Mouse (Mus musculus): ENCODE data around the gene Chmp1a. TPM values are rescaled to one million over a fixed set of nuclear protein-coding genes. Genes with fewer than 3 reads are reported as not detected.
A peak's percentile ranks its signal among the peaks of the same experiment; 100 is the strongest.
"Not testable (repeated sequence)": the region's sequence is repeated elsewhere in the genome, so short reads cannot be mapped to it uniquely, and the experiment has no call there.

The Chmp1a gene
- polyA plus RNA-seq, 1 experiment from 2014 or later = 180 TPM

GRCm38 (mm10) chr8:123234918-123235519, 22.5 kb upstream of the Chmp1a start:
- WGBS = 27% methylated on average over 13 of the region's 13 CpGs
- no peak overlapping the region for H3K27ac ChIP-seq (ENCODE audit: low read depth, low read length)
- peak overlapping the region; percentile 68 for H3K4me2 ChIP-seq (ENCODE audit: low read length)
- DNase-seq (ENCODE audit: low spot score) (peak; percentile 52), ATAC-seq (no peak; the same call in 1 of the 2 replicates)
- H3K27me3 ChIP-seq (replicated peaks; ENCODE audit: control insufficient read depth, insufficient read depth, low read length) = peaks cover 22% of the 10 kb centered on the region
- peaks cover 7% of the 10 kb centered on the region for H3K4me1 ChIP-seq (ENCODE audit: control insufficient read depth, insufficient read depth, low read length)
- no peaks in the 10 kb centered on the region for H3K9me3 ChIP-seq (replicated peaks; ENCODE audit: control insufficient read depth, low read length)
- no peaks in the 10 kb centered on the region for H3K36me3 ChIP-seq (ENCODE audit: control insufficient read depth, insufficient read depth, low read length)
- H3K4me3 ChIP-seq (ENCODE audit: low read depth, low read length) = peak overlapping the region; percentile 36
- H3K9ac ChIP-seq (ENCODE audit: low read length) = peak overlapping the region; percentile 56

- no peak for DNase-seq (ENCODE audit: low spot score)
- Histone ChIP-seq H3K4me1 (ENCODE audit: control insufficient read depth, insufficient read depth, low read length) (peaks cover 7% of the 10 kb centered on the region), H3K36me3 (ENCODE audit: control insufficient read depth, insufficient read depth, low read length) (peaks cover 7% of the 10 kb centered on the region; the same call in 1 of the 2 replicates), H3K4me2 (ENCODE audit: low read length) (no peak overlapping the region), H3K4me3 (ENCODE audit: low read depth, low read length) (no peak overlapping the region), H3K9ac (ENCODE audit: low read length) (no peak overlapping the region), H3K27me3 (replicated peaks; ENCODE audit: control insufficient read depth, insufficient read depth, low read length) (peaks cover 22% of the 10 kb centered on the region), H3K9me3 (replicated peaks; ENCODE audit: control insufficient read depth, low read length) (no peaks in the 10 kb centered on the region), H3K27ac (ENCODE audit: low read depth, low read length) (no peak overlapping the region)
- 81% methylated on average over 11 of the region's 11 CpGs for WGBS
- no peak for ATAC-seq
These were observed 21.2 kb upstream of the Chmp1a start for GRCm38 (mm10) chr8:123233760-123234159.

DNA sequence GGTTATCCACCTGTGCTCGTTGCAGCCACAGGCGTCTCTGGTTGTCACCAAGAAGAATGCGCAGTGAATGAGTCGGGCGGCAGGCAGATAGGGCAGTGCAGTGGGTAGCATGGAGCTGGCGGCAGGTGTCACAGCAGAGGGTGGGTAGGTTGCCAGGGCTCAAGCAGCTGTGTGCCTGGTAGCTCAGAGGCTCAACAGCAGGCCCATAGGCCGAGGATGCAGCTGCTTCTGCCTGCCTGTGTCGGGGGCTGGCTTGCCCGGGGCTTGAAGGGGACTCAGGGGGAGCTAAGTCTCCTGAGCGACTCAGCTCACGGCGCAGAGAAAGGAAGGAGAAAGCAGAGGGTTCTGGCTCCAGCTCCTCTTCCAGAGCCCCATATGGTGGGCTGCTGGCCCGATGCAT, 20.7 kb upstream of the Chmp1a start:
- Histone ChIP-seq H3K4me3 (ENCODE audit: low read depth, low read length) (no peak overlapping the region), H3K9me3 (replicated peaks; ENCODE audit: control insufficient read depth, low read length) (no peaks in the 10 kb centered on the region), H3K4me2 (ENCODE audit: low read length) (no peak overlapping the region), H3K36me3 (ENCODE audit: control insufficient read depth, insufficient read depth, low read length) (peaks cover 11% of the 10 kb centered on the region; the same call in 1 of the 2 replicates), H3K9ac (ENCODE audit: low read length) (no peak overlapping the region), H3K4me1 (ENCODE audit: control insufficient read depth, insufficient read depth, low read length) (peaks cover 7% of the 10 kb centered on the region), H3K27ac (ENCODE audit: low read depth, low read length) (no peak overlapping the region), H3K27me3 (replicated peaks; ENCODE audit: control insufficient read depth, insufficient read depth, low read length) (peaks cover 22% of the 10 kb centered on the region)
- DNase-seq (ENCODE audit: low spot score) (no peak), ATAC-seq (no peak)
- 62% methylated on average over 13 of the region's 13 CpGs for WGBS

GRCm38 (mm10) chr8:123232553-123232952, 20.0 kb upstream of the Chmp1a start:
- ATAC-seq (no peak), DNase-seq (ENCODE audit: low spot score) (no peak)
- H3K9ac ChIP-seq (ENCODE audit: low read length) = no peak overlapping the region
- no peak overlapping the region for H3K4me3 ChIP-seq (ENCODE audit: low read depth, low read length)
- peaks cover 7% of the 10 kb centered on the region for H3K4me1 ChIP-seq (ENCODE audit: control insufficient read depth, insufficient read depth, low read length)
- 44% methylated on average over 7 of the region's 7 CpGs for WGBS
- no peak overlapping the region for H3K4me2 ChIP-seq (ENCODE audit: low read length)
- H3K27ac ChIP-seq (ENCODE audit: low read depth, low read length) = no peak overlapping the region
- H3K36me3 ChIP-seq (ENCODE audit: control insufficient read depth, insufficient read depth, low read length) = peaks cover 19% of the 10 kb centered on the region
- no peaks in the 10 kb centered on the region for H3K9me3 ChIP-seq (replicated peaks; ENCODE audit: control insufficient read depth, low read length)
- peaks cover 22% of the 10 kb centered on the region for H3K27me3 ChIP-seq (replicated peaks; ENCODE audit: control insufficient read depth, insufficient read depth, low read length)

DNA sequence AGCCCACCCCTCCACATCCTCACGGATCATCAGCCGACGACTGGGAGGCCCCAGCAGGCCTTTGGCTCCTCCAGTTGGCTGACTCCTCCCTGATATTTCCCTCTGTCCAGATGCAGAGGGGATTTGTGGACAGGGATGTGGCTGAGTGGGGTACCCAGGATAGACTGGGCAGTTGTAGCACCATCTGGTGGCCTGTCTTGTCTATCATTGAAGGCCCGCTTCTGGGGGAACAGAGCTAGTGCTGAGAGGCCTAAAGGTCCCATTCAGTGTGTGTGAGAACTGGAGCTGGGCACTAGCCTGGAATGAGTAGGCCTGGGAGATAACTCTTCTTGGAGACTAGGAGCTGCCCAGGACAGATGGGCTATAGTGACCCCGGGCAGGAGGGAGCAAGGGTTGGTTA, 19.2 kb upstream of the Chmp1a start:
- Histone ChIP-seq H3K4me2 (ENCODE audit: low read length) (no peak overlapping the region), H3K27me3 (replicated peaks; ENCODE audit: control insufficient read depth, insufficient read depth, low read length) (peaks cover 22% of the 10 kb centered on the region), H3K36me3 (ENCODE audit: control insufficient read depth, insufficient read depth, low read length) (peaks cover 27% of the 10 kb centered on the region), H3K4me1 (ENCODE audit: control insufficient read depth, insufficient read depth, low read length) (peaks cover 7% of the 10 kb centered on the region), H3K9me3 (replicated peaks; ENCODE audit: control insufficient read depth, low read length) (no peaks in the 10 kb centered on the region), H3K4me3 (ENCODE audit: low read depth, low read length) (no peak overlapping the region), H3K9ac (ENCODE audit: low read length) (no peak overlapping the region), H3K27ac (ENCODE audit: low read depth, low read length) (no peak overlapping the region)
- no peak for DNase-seq (ENCODE audit: low spot score)
- no peak for ATAC-seq
- WGBS = 60% methylated on average over 5 of the region's 5 CpGs

GRCm38 (mm10) chr8:123230326-123230725, 17.8 kb upstream of the Chmp1a start:
- DNase-seq (ENCODE audit: low spot score); H3K4me3 ChIP-seq (ENCODE audit: low read depth, low read length); H3K27ac ChIP-seq (ENCODE audit: low read depth, low read length); H3K4me2 ChIP-seq (ENCODE audit: low read length); ATAC-seq; H3K9ac ChIP-seq (ENCODE audit: low read length); H3K9me3 ChIP-seq (replicated peaks; ENCODE audit: control insufficient read depth, low read length); H3K4me1 ChIP-seq (ENCODE audit: control insufficient read depth, insufficient read depth, low read length): not testable (repeated sequence)
- 83% methylated on average over 9 of the region's 11 CpGs for WGBS
- H3K27me3 ChIP-seq (replicated peaks; ENCODE audit: control insufficient read depth, insufficient read depth, low read length) = peaks cover 12% of the 10 kb centered on the region
- H3K36me3 ChIP-seq (ENCODE audit: control insufficient read depth, insufficient read depth, low read length) = peaks cover 31% of the 10 kb centered on the region

DNA sequence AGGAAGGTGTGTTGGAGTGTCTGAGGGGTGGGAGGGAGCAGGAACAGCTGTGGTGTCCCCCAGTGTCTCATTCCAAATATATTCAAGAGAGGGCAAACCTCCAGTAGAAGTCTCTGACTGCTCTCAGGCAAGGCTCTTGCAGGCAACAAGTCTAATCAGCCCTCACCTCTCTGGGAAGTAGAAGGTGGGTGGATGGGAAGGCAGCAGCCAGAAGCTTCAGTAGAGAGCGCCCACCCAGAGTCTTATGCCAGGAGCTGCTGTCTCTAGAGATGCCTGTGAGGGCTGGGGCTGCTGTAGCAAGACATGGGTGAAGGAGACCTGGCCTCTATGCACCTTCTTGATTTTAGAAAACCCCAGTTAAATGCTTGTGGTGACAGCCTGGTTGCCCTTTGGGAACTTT, 15.9 kb upstream of the Chmp1a start:
- Histone ChIP-seq H3K4me2 (ENCODE audit: low read length) (no peak overlapping the region), H3K9ac (ENCODE audit: low read length) (no peak overlapping the region), H3K4me1 (ENCODE audit: control insufficient read depth, insufficient read depth, low read length) (peaks cover 10% of the 10 kb centered on the region), H3K36me3 (ENCODE audit: control insufficient read depth, insufficient read depth, low read length) (peaks cover 31% of the 10 kb centered on the region), H3K27ac (ENCODE audit: low read depth, low read length) (no peak overlapping the region), H3K4me3 (ENCODE audit: low read depth, low read length) (no peak overlapping the region), H3K9me3 (replicated peaks; ENCODE audit: control insufficient read depth, low read length) (no peaks in the 10 kb centered on the region), H3K27me3 (replicated peaks; ENCODE audit: control insufficient read depth, insufficient read depth, low read length) (no peaks in the 10 kb centered on the region)
- 100% methylated on average over 1 of the region's 1 CpGs for WGBS
- ATAC-seq = no peak
- DNase-seq (ENCODE audit: low spot score) = no peak

DNA sequence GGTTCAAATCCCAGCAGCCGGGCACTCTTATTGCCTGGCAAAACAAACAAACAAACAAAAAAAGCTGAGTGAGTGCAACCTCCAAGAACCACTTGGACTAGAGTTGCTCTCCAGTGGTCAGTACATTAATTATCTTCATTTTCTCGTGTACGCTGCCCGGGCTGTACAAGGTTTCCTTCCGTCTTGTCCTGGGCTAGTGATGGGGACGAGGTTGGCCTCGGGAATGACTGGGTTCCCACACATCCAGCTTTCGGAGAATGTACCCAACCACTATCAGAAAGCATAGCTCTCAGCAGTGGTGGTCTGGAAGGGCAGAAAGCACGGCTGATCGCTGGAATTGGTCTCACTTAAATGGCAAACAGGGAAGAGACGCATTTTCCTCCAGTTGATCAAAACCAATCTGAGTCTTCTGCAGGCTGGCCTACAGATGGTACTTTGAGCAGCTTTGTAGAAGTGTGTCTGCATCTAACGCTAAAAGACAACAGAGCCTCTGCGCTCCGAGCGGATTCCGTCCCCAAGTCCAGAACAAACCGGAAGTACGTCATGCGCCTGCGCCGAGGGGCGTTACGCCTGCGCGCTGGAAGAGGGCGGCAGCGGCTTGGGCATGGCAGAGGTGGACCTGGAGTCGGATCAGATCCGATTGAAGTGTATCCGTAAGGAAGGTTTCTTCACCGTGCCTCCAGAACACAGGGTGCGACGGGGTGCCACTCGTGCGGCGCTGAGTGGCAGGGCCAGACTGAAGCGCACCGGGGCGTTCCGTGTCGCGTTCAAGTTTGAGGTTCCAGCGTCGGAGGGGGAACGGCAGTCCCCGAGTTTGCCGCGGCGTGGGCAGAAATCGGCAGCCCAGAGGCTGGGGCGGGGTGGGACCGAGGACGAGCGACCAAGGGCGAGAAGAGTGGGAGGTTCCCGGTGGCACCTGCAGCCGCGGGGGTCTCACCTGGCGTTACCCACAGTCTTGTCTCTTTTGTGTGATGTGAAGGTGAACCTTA, 12.0 kb upstream of the Chmp1a start, which contains the start of gene Cdk10:
Gene Cdk10, plus strand, starts transcription at position 565 of the 989 bp plus-strand sequence.
- DNase-seq (ENCODE audit: low spot score) (peak; percentile 95), ATAC-seq (peak; percentile 95)

More for the DNA sequence above, 12.0 kb upstream of the Chmp1a start, which contains the start of gene Cdk10:
- H3K9ac ChIP-seq (ENCODE audit: low read length) = peak within 1 kb of the TSS; percentile 77
- no peaks in the 10 kb centered on the region for H3K9me3 ChIP-seq (replicated peaks; ENCODE audit: control insufficient read depth, low read length)
- H3K36me3 ChIP-seq (ENCODE audit: control insufficient read depth, insufficient read depth, low read length) = peaks cover 31% of the 10 kb centered on the region
- H3K4me3 ChIP-seq (ENCODE audit: low read depth, low read length) = peak within 1 kb of the TSS; percentile 82
- peaks cover 10% of the 10 kb centered on the region for H3K4me1 ChIP-seq (ENCODE audit: control insufficient read depth, insufficient read depth, low read length)
- peak within 1 kb of the TSS; percentile 72 for H3K27ac ChIP-seq (ENCODE audit: low read depth, low read length)
- peak within 1 kb of the TSS; percentile 66 for H3K4me2 ChIP-seq (ENCODE audit: low read length)
- WGBS = 4% methylated on average over 59 of the region's 59 CpGs
- no peaks in the 10 kb centered on the region for H3K27me3 ChIP-seq (replicated peaks; ENCODE audit: control insufficient read depth, insufficient read depth, low read length)

Measured in forebrain, embryonic 14.5 days (tissue).